Mouse (Mus musculus): Measurements from ENCODE around the gene Cd200r4.

DNA sequence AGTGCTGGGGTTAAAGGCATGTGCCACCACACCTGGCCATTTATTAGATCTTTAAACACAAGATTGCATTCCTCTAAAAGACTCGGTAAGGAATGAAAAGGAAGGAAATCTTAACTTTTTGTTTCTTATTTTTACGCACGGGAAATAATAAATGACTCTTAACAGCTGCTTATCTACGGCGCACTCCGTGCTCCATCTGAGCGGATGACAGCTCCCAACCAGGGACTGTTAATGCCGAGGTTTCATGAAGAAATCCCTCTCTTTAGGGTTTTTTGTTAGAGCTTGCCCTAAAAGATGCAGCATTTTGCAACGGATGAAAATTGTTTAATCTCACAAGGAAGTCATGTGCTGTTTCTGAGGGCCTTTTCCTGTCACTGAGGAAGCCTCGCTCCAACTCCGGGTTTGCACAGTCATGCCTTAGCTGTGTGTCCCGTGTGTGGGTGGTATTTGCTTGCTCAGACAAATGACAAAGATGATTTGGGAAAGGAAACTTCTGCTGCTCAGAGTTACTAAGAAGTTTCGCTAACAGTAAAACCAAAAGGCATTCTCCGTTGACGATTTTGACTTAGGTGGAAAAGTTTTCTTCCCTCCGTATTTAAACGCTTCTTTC is 32.9 kb upstream of the Cd200r4 start:
- TF ChIP-seq USF1 (IDR thresholded peaks at IDR 0.05; ENCODE audit: low read depth) = no peak
- no peak for TF ChIP-seq CTCF (IDR thresholded peaks at IDR 0.05; ENCODE audit: control insufficient read depth, insufficient read depth, insufficient read length)
- no peak for TF ChIP-seq MAX (IDR thresholded peaks at IDR 0.05)
- no peak for TF ChIP-seq FOSL1 (IDR thresholded peaks at IDR 0.05; ENCODE audit: insufficient read depth, low read length, poor library complexity, severe bottlenecking)
- no peak for TF ChIP-seq CEBPB (IDR thresholded peaks at IDR 0.05; ENCODE audit: low read depth)
